10 mouse cellular contexts compared by ENCODE assay signal in genomic region chr14:16840951-16841596, GRCm38 (mm10). TPM values are rescaled to one million over a fixed set of nuclear protein-coding genes. Genes with fewer than 3 reads are reported as not detected.
DNase-seq lines count a peak whose midpoint lies in the region; ATAC-seq and TF ChIP-seq lines count a peak whose summit lies in the region.
"Had no signal": no experiment of that assay in that cellular context is flagged by ENCODE, and none has a peak within 500 bp of the region (broad histone marks: within the 10 kb centered on the region; RNA-seq: fewer than 3 reads in every experiment).

No protein-coding gene starts in this region.

- H3K9me3 ChIP-seq in heart, embryonic 12.5 days (replicated peaks), result no peaks in the 10 kb centered on the region
- H3K9me3 ChIP-seq in hindbrain, embryonic 16.5 days (ENCODE audit: control insufficient read depth, low read length), result no peaks in the 10 kb centered on the region
- H3K9me3 ChIP-seq in lung, postnatal 0 days (ENCODE audit: low read length), result no peaks in the 10 kb centered on the region
- H3K9me3 ChIP-seq: G1E had no signal

- 51% methylated on average over 8 of the region's 8 CpGs for WGBS in heart, adult 2 months
- 68% methylated on average over 8 of the region's 8 CpGs for WGBS in heart, embryonic 12.5 days
- WGBS in cerebellum, adult 2 months, result 22% methylated on average over 8 of the region's 8 CpGs
- WGBS in hindbrain, embryonic 16.5 days, result 32% methylated on average over 8 of the region's 8 CpGs
- 50% methylated on average over 8 of the region's 8 CpGs for WGBS in lung, postnatal 0 days

- H3K9ac ChIP-seq in heart, adult 2 months (ENCODE audit: low read depth, low read length), result no peak overlapping the region
- no peak overlapping the region for H3K9ac ChIP-seq in heart, embryonic 12.5 days
- H3K9ac ChIP-seq in hindbrain, embryonic 16.5 days (ENCODE audit: low read depth, low read length), result no peak overlapping the region
- H3K9ac ChIP-seq in lung, postnatal 0 days (replicated peaks; ENCODE audit: low read depth), result no peak overlapping the region
- H3K9ac ChIP-seq: liver, embryonic 14.5 days had no signal

- no peaks in the 10 kb centered on the region for H3K79me2 ChIP-seq in heart, adult 2 months (replicated peaks; ENCODE audit: control insufficient read depth, insufficient read depth, low read length)

- no peak overlapping the region for H3K27ac ChIP-seq in heart, adult 2 months
- H3K27ac ChIP-seq in heart, embryonic 12.5 days (ENCODE audit: poor library complexity, severe bottlenecking), result no peak overlapping the region
- H3K27ac ChIP-seq in cerebellum, adult 2 months (ENCODE audit: insufficient read depth, low read length), result no peak overlapping the region
- H3K27ac ChIP-seq in hindbrain, embryonic 16.5 days (ENCODE audit: low read depth, low read length), result no peak overlapping the region
- no peak overlapping the region for H3K27ac ChIP-seq in lung, postnatal 0 days (ENCODE audit: low read length)
- H3K27ac ChIP-seq: liver, embryonic 14.5 days had no signal

- no peaks in the 10 kb centered on the region for H3K36me3 ChIP-seq in heart, adult 2 months (ENCODE audit: control insufficient read depth, insufficient read depth, low read length)
- no peaks in the 10 kb centered on the region for H3K36me3 ChIP-seq in heart, embryonic 12.5 days
- H3K36me3 ChIP-seq in hindbrain, embryonic 16.5 days (ENCODE audit: control insufficient read depth, insufficient read depth, low read length), result no peaks in the 10 kb centered on the region
- no peaks in the 10 kb centered on the region for H3K36me3 ChIP-seq in lung, postnatal 0 days (ENCODE audit: insufficient read depth, low read length)
- H3K36me3 ChIP-seq: G1E had no signal

- no peaks in the 10 kb centered on the region for H3K4me1 ChIP-seq in heart, adult 2 months (ENCODE audit: control insufficient read depth, insufficient read depth, low read length)
- no peaks in the 10 kb centered on the region for H3K4me1 ChIP-seq in heart, embryonic 12.5 days (replicated peaks)
- no peaks in the 10 kb centered on the region for H3K4me1 ChIP-seq in cerebellum, adult 2 months (ENCODE audit: control insufficient read depth, insufficient read depth, low read length)
- no peaks in the 10 kb centered on the region for H3K4me1 ChIP-seq in hindbrain, embryonic 16.5 days (ENCODE audit: control insufficient read depth, insufficient read depth, low read depth, low read length)
- H3K4me1 ChIP-seq in lung, postnatal 0 days (ENCODE audit: insufficient read depth, low read depth, low read length), result no peaks in the 10 kb centered on the region

- DNase-seq in heart, adult 2 months, result peak; percentile 28 to 36
- DNase-seq in Muller cell, postnatal 12 days (ENCODE audit: inconsistent ontology term), result peak; percentile 65
- peak; percentile 35 to 68 for DNase-seq in cerebellum, adult 2 months
- DNase-seq in lung, postnatal 0 days (ENCODE audit: low spot score), result peak; percentile 54
- no peak for DNase-seq in spleen, postnatal 36 days (ENCODE audit: low spot score in 2 of 2)
- no peak for DNase-seq in thymus, postnatal 4 days

- no peak for TF ChIP-seq EP300 in heart, adult 2 months (IDR thresholded peaks at IDR 0.05; ENCODE audit: insufficient read depth, low read depth, low read length)
- TF ChIP-seq EP300 in lung, postnatal 0 days (IDR thresholded peaks at IDR 0.05), result no peak

- intact Hi-C loops in heart, adult 2 months (cut with DNase I), result no loop called here

- no peak overlapping the region for H3K4me3 ChIP-seq in heart, adult 2 months
- H3K4me3 ChIP-seq in heart, embryonic 12.5 days, result no peak overlapping the region
- no peak overlapping the region for H3K4me3 ChIP-seq in cerebellum, adult 2 months (replicated peaks; ENCODE audit: insufficient read depth, low read depth, low read length)
- H3K4me3 ChIP-seq in hindbrain, embryonic 16.5 days (ENCODE audit: low read length), result no peak overlapping the region
- no peak overlapping the region for H3K4me3 ChIP-seq in lung, postnatal 0 days (ENCODE audit: low read depth, low read length)

- H3K4me2 ChIP-seq in heart, embryonic 12.5 days, result no peak overlapping the region
- no peak overlapping the region for H3K4me2 ChIP-seq in hindbrain, embryonic 16.5 days (ENCODE audit: low read length)
- no peak overlapping the region for H3K4me2 ChIP-seq in lung, postnatal 0 days (replicated peaks; ENCODE audit: low read depth, low read length)

- TF ChIP-seq CTCF in heart, adult 2 months (IDR thresholded peaks at IDR 0.05), result no peak
- no peak for TF ChIP-seq CTCF in cerebellum, adult 2 months (IDR thresholded peaks at IDR 0.05; ENCODE audit: borderline replicate concordance, insufficient read depth, low read depth, low read length)
- TF ChIP-seq CTCF in lung, postnatal 0 days (IDR thresholded peaks at IDR 0.05), result no peak

- no peak for ATAC-seq in heart, embryonic 12.5 days (ENCODE audit: insufficient number of reproducible peaks, low FRiP score)
- peak; percentile 95 for ATAC-seq in hindbrain, embryonic 16.5 days
- ATAC-seq in lung, postnatal 0 days, result peak; percentile 47; the same call in 1 of the 2 replicates

- no peak for TF ChIP-seq POLR2A in heart, adult 2 months (IDR thresholded peaks at IDR 0.05; ENCODE audit: insufficient read depth, low read depth, low read length)
- TF ChIP-seq POLR2A in cerebellum, adult 2 months (IDR thresholded peaks at IDR 0.05; ENCODE audit: borderline replicate concordance, insufficient read depth, low read length), result no peak

- no peaks in the 10 kb centered on the region for H3K27me3 ChIP-seq in heart, adult 2 months (ENCODE audit: control insufficient read depth, insufficient read depth, low read length)
- H3K27me3 ChIP-seq in heart, embryonic 12.5 days (replicated peaks), result no peaks in the 10 kb centered on the region
- no peaks in the 10 kb centered on the region for H3K27me3 ChIP-seq in cerebellum, adult 2 months (ENCODE audit: control insufficient read depth, insufficient read depth, low read length)
- H3K27me3 ChIP-seq in hindbrain, embryonic 16.5 days (replicated peaks; ENCODE audit: control insufficient read depth, insufficient read depth, low read length), result no peaks in the 10 kb centered on the region
- no peaks in the 10 kb centered on the region for H3K27me3 ChIP-seq in lung, postnatal 0 days (replicated peaks; ENCODE audit: insufficient read depth, low read length)

RNA-seq across cellular contexts. Expression of gene Rarb, which starts 22.1 kb away (rescaled TPM):
- 10 to 100 TPM; 17.3 to 21.0 TPM for total RNA-seq in heart, adult 2 months (2021)
- polyA plus RNA-seq in heart, adult 2 months (2012; rRNA removed), result 8.1 and 17.5 TPM in 2 replicates
- polyA plus RNA-seq in heart, embryonic 12.5 days (2016; fragmentation: Nextera tagmentation; extraction: Ambion mirVana), result 20.8 and 23.6 TPM in 2 replicates
- 7.5 and 7.7 TPM in 2 replicates for polyA plus RNA-seq in cerebellum, adult 2 months (2012; rRNA removed)
- polyA plus RNA-seq in hindbrain, embryonic 16.5 days (2015; fragmentation: Nextera tagmentation; extraction: Ambion mirVana), result 13.4 and 15.1 TPM in 2 replicates
- polyA plus RNA-seq in lung, postnatal 0 days (2015; fragmentation: Nextera tagmentation; extraction: Ambion mirVana), result 3.5 and 4.4 TPM in 2 replicates
- polyA plus RNA-seq: G1E had no signal

Comparison
In these comparisons a context has a peak if more than half of its experiments do, and no peak if none do; other contexts are left out.
1. DNase-seq: peak in heart, adult 2 months (2 of 2), Muller cell, postnatal 12 days (single experiment), cerebellum, adult 2 months (2 of 2) and lung, postnatal 0 days (single experiment); none in spleen, postnatal 36 days (0 of 2) and thymus, postnatal 4 days (single experiment).